Mouse (Mus musculus) liver, embryonic 14.5 days (tissue): ENCODE results near the gene Timp4. TPM values are rescaled to one million over a fixed set of nuclear protein-coding genes. Genes with fewer than 3 reads are reported as not detected.
A peak's percentile ranks its signal among the peaks of the same experiment; 100 is the strongest.

ENCODE experiments used
- ATAC-seq: fragments of 200-750 bp; cut with Nextera tagmentation; 2 replicates; pipeline ENCODE4 v1.8.0; 2017; ENCODE audit warnings: moderate number of reproducible peaks, mild to moderate bottlenecking, moderate library complexity; ENCODE audit not compliant: insufficient read depth
- DNase-seq, 3 experiments: peaks; one replicate each; pipeline ENCODE4 v3.0.0-alpha.2; 2012 to 2013; ENCODE audit warnings: low read depth in 3 of 3, low spot score in 3 of 3
- H3K27ac ChIP-seq: fragments of 300-500 bp; sonication (generic); 2 replicates; pipeline ENCODE4 v1.5.1; 2014; ENCODE audit warnings: moderate library complexity, mild to moderate bottlenecking, control low read depth, inconsistent platforms
- H3K27me3 ChIP-seq: fragments of 300-500 bp; sonication (generic); 2 replicates; pipeline ENCODE4 v1.6.1; 2014; ENCODE audit warnings: mild to moderate bottlenecking, low read length, moderate library complexity; ENCODE audit not compliant: control insufficient read depth, insufficient read depth
- H3K36me3 ChIP-seq: fragments of 300-500 bp; sonication (generic); replicated peaks from 2 replicates; pipeline ENCODE4 v1.6.1; 2014; ENCODE audit warnings: low read depth; ENCODE audit not compliant: control insufficient read depth, insufficient read depth
- H3K4me1 ChIP-seq, 2 experiments: fragments of 200-500 bp in 1 of 2; fragments of 300-500 bp in 1 of 2; sonication (generic) in 1 of 2; replicated peaks; 2 replicates each; pipeline ENCODE4 v1.6.1; 2012 to 2014; ENCODE audit warnings: antibody characterized with exemption in 1 of 2, inconsistent platforms in 1 of 2, low read length in 1 of 2; ENCODE audit not compliant: control insufficient read depth in 2 of 2, insufficient read depth in 2 of 2
- H3K4me2 ChIP-seq: fragments of 300-500 bp; sonication (generic); 2 replicates; pipeline ENCODE4 v1.6.1; 2014; ENCODE audit warnings: low read depth, mild to moderate bottlenecking, control low read depth, moderate library complexity
- H3K4me3 ChIP-seq, 2 experiments: fragments of 200-500 bp in 1 of 2; fragments of 300-500 bp in 1 of 2; sonication (generic) in 1 of 2; 2 replicates each; pipeline ENCODE4 v1.5.1; 2012 to 2014; ENCODE audit warnings: low read depth in 2 of 2, low read length in 2 of 2, mild to moderate bottlenecking in 2 of 2, control low read depth in 1 of 2, inconsistent platforms in 1 of 2, moderate library complexity in 1 of 2; ENCODE audit not compliant: insufficient read depth in 1 of 2
- H3K9ac ChIP-seq: fragments of 300-500 bp; sonication (generic); replicated peaks from 2 replicates; pipeline ENCODE4 v1.6.1; 2014; ENCODE audit warnings: mild to moderate bottlenecking, control low read depth, moderate library complexity
- H3K9me3 ChIP-seq: fragments of 300-500 bp; sonication (generic); 2 replicates; pipeline ENCODE4 v1.6.1; 2016; ENCODE audit warnings: low read length, mixed read lengths; ENCODE audit not compliant: control insufficient read depth
- CTCF ChIP-seq: IDR thresholded peaks from 2 replicates; pipeline ENCODE4 v1.5.1; 2016; ENCODE audit warnings: antibody characterized with exemption, low read depth, control low read depth
- EP300 ChIP-seq: IDR thresholded peaks from 2 replicates; pipeline ENCODE4 v1.6.1; 2016; ENCODE audit warnings: antibody characterized with exemption, low read depth
- WGBS: fragments of 180-500 bp; shearing (Covaris S2); extraction: QIAGEN DNeasy Blood & Tissue Kit; methylation state at CpG from one replicate; pipeline ENCODE4 v1.1.7; 2014; ENCODE audit not compliant: insufficient replicate concordance; 5-methylcytosine and 5-hydroxymethylcytosine counted together
- polyA plus RNA-seq, 2 experiments: library from polyadenylated mRNA; depleted of rRNA in 1 of 2; stranded (reverse) in 1 of 2; unstranded in 1 of 2; fragments of >200 nt; fragmentation: Nextera tagmentation in 1 of 2; extraction: Ambion mirVana in 1 of 2; gene quantifications; 2 replicates each; pipeline versions ENCODE4 v1.2.1 to v1.2.3; 2012 to 2014

The Timp4 gene
- polyA plus RNA-seq, 2 experiments: not detected

- no peak for ATAC-seq
- no peak overlapping the region for H3K4me2 ChIP-seq
- no peaks in the 10 kb centered on the region for H3K27me3 ChIP-seq
- H3K9me3 ChIP-seq: no peaks in the 10 kb centered on the region
- H3K27ac ChIP-seq: no peak overlapping the region
- H3K4me1 ChIP-seq: no peaks in the 10 kb centered on the region
- H3K4me3 ChIP-seq: no peak overlapping the region
- no peak overlapping the region for H3K9ac ChIP-seq
- 44% methylated on average over 5 of the region's 5 CpGs for WGBS
- DNase-seq: no peak
- TF ChIP-seq CTCF (no peak), EP300 (no peak)
- H3K36me3 ChIP-seq: no peaks in the 10 kb centered on the region
These were observed 38.6 kb upstream of the Timp4 start for GRCm38 (mm10) chr6:115290561-115290960.

- Histone ChIP-seq H3K9ac (no peak overlapping the region), H3K4me2 (no peak overlapping the region), H3K27me3 (no peaks in the 10 kb centered on the region), H3K27ac (no peak overlapping the region), H3K9me3 (no peaks in the 10 kb centered on the region), H3K4me1 (no peaks in the 10 kb centered on the region), H3K36me3 (no peaks in the 10 kb centered on the region), H3K4me3 (no peak overlapping the region)
- DNase-seq: no peak
- TF ChIP-seq CTCF (no peak), EP300 (no peak)
- 58% methylated on average over 3 of the region's 3 CpGs for WGBS
- ATAC-seq: no peak
These were observed 36.2 kb upstream of the Timp4 start for GRCm38 (mm10) chr6:115288223-115288622.

GRCm38 (mm10) chr6:115286441-115286840 is 34.4 kb upstream of the Timp4 start:
- 64% methylated on average over 6 of the region's 6 CpGs for WGBS
- no peak for TF ChIP-seq CTCF
- TF ChIP-seq EP300: no peak
- no peak for DNase-seq

GRCm38 (mm10) chr6:115284153-115284552 is 32.1 kb upstream of the Timp4 start:
- DNase-seq: peak in 1 of 3 experiments; percentile 6
- ATAC-seq: no peak
- no peaks in the 10 kb centered on the region for H3K9me3 ChIP-seq
- H3K27me3 ChIP-seq: no peaks in the 10 kb centered on the region
- TF ChIP-seq CTCF: no peak
- TF ChIP-seq EP300: no peak
- H3K4me1 ChIP-seq: no peaks in the 10 kb centered on the region
- H3K4me2 ChIP-seq: no peak overlapping the region
- no peaks in the 10 kb centered on the region for H3K36me3 ChIP-seq
- H3K9ac ChIP-seq: no peak overlapping the region
- WGBS: 54% methylated on average over 2 of the region's 2 CpGs
- no peak overlapping the region for H3K4me3 ChIP-seq
- H3K27ac ChIP-seq: no peak overlapping the region

More at GRCm38 (mm10) chr6:115286441-115286840, 34.4 kb upstream of the Timp4 start:
- Histone ChIP-seq H3K9me3 (no peaks in the 10 kb centered on the region), H3K9ac (no peak overlapping the region), H3K4me1 (no peaks in the 10 kb centered on the region), H3K36me3 (no peaks in the 10 kb centered on the region), H3K4me3 (no peak overlapping the region), H3K4me2 (no peak overlapping the region), H3K27ac (no peak overlapping the region), H3K27me3 (no peaks in the 10 kb centered on the region)
- no peak for ATAC-seq

- WGBS: 42% methylated on average over 2 of the region's 2 CpGs
- Histone ChIP-seq H3K27ac (no peak overlapping the region), H3K4me3 (no peak overlapping the region), H3K4me1 (no peaks in the 10 kb centered on the region), H3K4me2 (no peak overlapping the region), H3K9ac (no peak overlapping the region), H3K27me3 (no peaks in the 10 kb centered on the region), H3K9me3 (no peaks in the 10 kb centered on the region), H3K36me3 (no peaks in the 10 kb centered on the region)
- TF ChIP-seq CTCF: no peak
- TF ChIP-seq EP300: no peak
- ATAC-seq (no peak), DNase-seq (no peak)
These were observed 27.6 kb upstream of the Timp4 start for GRCm38 (mm10) chr6:115279639-115280038.
